Mouse (Mus musculus): ENCODE data around the gene Fkrp.
A peak's percentile ranks its signal among the peaks of the same experiment; 100 is the strongest.

The Fkrp gene

GRCm38 (mm10) chr7:16792316-16792715, 24.2 kb downstream of the Fkrp start:
- no peak for DNase-seq (ENCODE audit: low spot score in 2 of 2)

- no peak for DNase-seq (ENCODE audit: low spot score in 2 of 2)
Measured at GRCm38 (mm10) chr7:16785541-16786083, 30.9 kb downstream of the Fkrp start.

GRCm38 (mm10) chr7:16784498-16784976, 32.0 kb downstream of the Fkrp start:
- DNase-seq (ENCODE audit: low spot score in 2 of 2), result peak; percentile 52 to 69

GRCm38 (mm10) chr7:16783758-16784415, 32.6 kb downstream of the Fkrp start:
- peak; percentile 68 to 72 for DNase-seq (ENCODE audit: low spot score in 2 of 2)

- DNase-seq (ENCODE audit: low spot score in 2 of 2), result peak; percentile 73 to 85
Measured at GRCm38 (mm10) chr7:16783224-16783688, 33.3 kb downstream of the Fkrp start.

GRCm38 (mm10) chr7:16782555-16783125, 33.9 kb downstream of the Fkrp start:
- DNase-seq (ENCODE audit: low spot score in 2 of 2), result no peak

- DNase-seq (ENCODE audit: low spot score in 2 of 2), result peak; percentile 65 to 66
Measured at GRCm38 (mm10) chr7:16781816-16782554, 34.5 kb downstream of the Fkrp start.

- no peak for DNase-seq (ENCODE audit: low spot score in 2 of 2)
Measured at GRCm38 (mm10) chr7:16781555-16781815, 35.0 kb downstream of the Fkrp start.

- peak; percentile 93 to 97 for DNase-seq (ENCODE audit: low spot score in 2 of 2)
Measured at GRCm38 (mm10) chr7:16780825-16781554, 35.5 kb downstream of the Fkrp start, which contains the start of gene Slc1a5. Gene Slc1a5, plus strand, starts transcription at chr7:16781340.

GRCm38 (mm10) chr7:16780076-16780475, 36.5 kb downstream of the Fkrp start:
- no peak for DNase-seq (ENCODE audit: low spot score in 2 of 2)

- no peak for DNase-seq (ENCODE audit: low spot score in 2 of 2)
Measured at GRCm38 (mm10) chr7:16775888-16776287, 40.6 kb downstream of the Fkrp start.

GRCm38 (mm10) chr7:16766443-16766842, 50.1 kb downstream of the Fkrp start:
- no peak for DNase-seq (ENCODE audit: low spot score in 2 of 2)

- DNase-seq (ENCODE audit: low spot score in 2 of 2), result no peak
Measured at GRCm38 (mm10) chr7:16763463-16764218, 52.9 kb downstream of the Fkrp start.

GRCm38 (mm10) chr7:16761630-16762029, 54.9 kb downstream of the Fkrp start:
- no peak for DNase-seq (ENCODE audit: low spot score in 2 of 2)

GRCm38 (mm10) chr7:16761005-16761481, 55.5 kb downstream of the Fkrp start:
- no peak for DNase-seq (ENCODE audit: low spot score in 2 of 2)

- peak in 1 of 2 experiments; percentile 49 for DNase-seq (ENCODE audit: low spot score in 2 of 2)
Measured at GRCm38 (mm10) chr7:16760292-16760691, 56.2 kb downstream of the Fkrp start.
